Mouse (Mus musculus) R1 (cell line): ENCODE measurements at regions not wholly inside any gene's neighbourhood (a gene's known extent, or its start where the extent isn't known, plus 50 kb on each side); places are given as distances from the start of the nearest gene placed in this dataset.

Experiments
- DNase-seq: peaks from one replicate; pipeline ENCODE4 v3.0.0-alpha.2; 2018; ENCODE audit warnings: low read depth, low spot score

GRCm38 (mm10) chr5:119386821-119387220 lies 283.6 kb upstream of the Tbx3 start:
- DNase-seq = no peak

- DNase-seq = peak; percentile 29
Observed at GRCm38 (mm10) chr5:119387261-119387660, 283.2 kb upstream of the Tbx3 start.

- DNase-seq = no peak
Observed at GRCm38 (mm10) chr5:119388841-119389240, 281.6 kb upstream of the Tbx3 start.

GRCm38 (mm10) chr5:119389384-119389783 lies 281.1 kb upstream of the Tbx3 start:
- no peak for DNase-seq

GRCm38 (mm10) chr5:119389857-119390256 lies 280.6 kb upstream of the Tbx3 start:
- DNase-seq = no peak

GRCm38 (mm10) chr5:119398475-119398874 lies 272.0 kb upstream of the Tbx3 start:
- no peak for DNase-seq

- no peak for DNase-seq
Observed at GRCm38 (mm10) chr5:119400223-119400935, 270.1 kb upstream of the Tbx3 start.

GRCm38 (mm10) chr5:119401915-119402314 lies 268.6 kb upstream of the Tbx3 start:
- no peak for DNase-seq

GRCm38 (mm10) chr5:119402651-119403050 lies 267.8 kb upstream of the Tbx3 start:
- no peak for DNase-seq

- DNase-seq = no peak
Observed at GRCm38 (mm10) chr5:119410966-119411365, 259.5 kb upstream of the Tbx3 start.

GRCm38 (mm10) chr5:119415835-119416234 lies 254.6 kb upstream of the Tbx3 start:
- DNase-seq = no peak

GRCm38 (mm10) chr5:119418486-119418885 lies 252.0 kb upstream of the Tbx3 start:
- DNase-seq = no peak

- DNase-seq = no peak
Observed at GRCm38 (mm10) chr5:119427511-119428019, 242.9 kb upstream of the Tbx3 start.

GRCm38 (mm10) chr5:119431271-119431756 lies 239.2 kb upstream of the Tbx3 start:
- DNase-seq = no peak

GRCm38 (mm10) chr5:119434572-119434971 lies 235.9 kb upstream of the Tbx3 start:
- DNase-seq = no peak

GRCm38 (mm10) chr5:119448494-119448893 lies 222.0 kb upstream of the Tbx3 start:
- no peak for DNase-seq

GRCm38 (mm10) chr5:119449166-119449565 lies 221.3 kb upstream of the Tbx3 start:
- no peak for DNase-seq

GRCm38 (mm10) chr5:119459751-119460150 lies 210.7 kb upstream of the Tbx3 start:
- DNase-seq = no peak

- DNase-seq = no peak
Observed at GRCm38 (mm10) chr5:119462659-119463530, 207.6 kb upstream of the Tbx3 start.

- DNase-seq = no peak
Observed at GRCm38 (mm10) chr5:119464553-119464952, 205.9 kb upstream of the Tbx3 start.

GRCm38 (mm10) chr5:119467346-119468085 lies 203.0 kb upstream of the Tbx3 start:
- DNase-seq = no peak

- no peak for DNase-seq
Observed at GRCm38 (mm10) chr5:119477926-119478325, 192.5 kb upstream of the Tbx3 start.
